Mouse (Mus musculus) lung, postnatal 10 days (tissue): ENCODE measurements around the gene Ostn.
"Not testable (repeated sequence)": the region's sequence is repeated elsewhere in the genome, so short reads cannot be mapped to it uniquely, and the experiment has no call there.

Source experiments
- DNase-seq: peaks from one replicate; pipeline ENCODE4 v3.0.0; 2021

The Ostn gene

GRCm38 (mm10) chr16:27307189-27307588 is at the start of gene Ostn:
Gene Ostn, plus strand, starts transcription at chr16:27307489.
- DNase-seq: not testable (repeated sequence)

- no peak for DNase-seq
Observed at GRCm38 (mm10) chr16:27268748-27269147, 38.5 kb upstream of the Ostn start.

GRCm38 (mm10) chr16:27287410-27287809 is 19.9 kb upstream of the Ostn start:
- no peak for DNase-seq

GRCm38 (mm10) chr16:27296508-27296907 is 10.8 kb upstream of the Ostn start:
- no peak for DNase-seq

GRCm38 (mm10) chr16:27296929-27297328 is 10.4 kb upstream of the Ostn start:
- DNase-seq: no peak

GRCm38 (mm10) chr16:27319099-27319498 is 11.8 kb downstream of the Ostn start:
- DNase-seq: no peak

- DNase-seq: no peak
Observed at GRCm38 (mm10) chr16:27322047-27322446, 14.8 kb downstream of the Ostn start.

- DNase-seq: no peak
Observed at GRCm38 (mm10) chr16:27326463-27326862, 19.2 kb downstream of the Ostn start.

GRCm38 (mm10) chr16:27347521-27347920 is 40.2 kb downstream of the Ostn start:
- DNase-seq: no peak

GRCm38 (mm10) chr16:27348359-27348758 is 41.1 kb downstream of the Ostn start:
- no peak for DNase-seq

- DNase-seq: no peak
Observed at GRCm38 (mm10) chr16:27349235-27349634, 41.9 kb downstream of the Ostn start.

GRCm38 (mm10) chr16:27349878-27350532 is 42.7 kb downstream of the Ostn start:
- no peak for DNase-seq

- DNase-seq: no peak
Observed at GRCm38 (mm10) chr16:27354464-27354863, 47.2 kb downstream of the Ostn start.

- no peak for DNase-seq
Observed at GRCm38 (mm10) chr16:27360059-27360458, 52.8 kb downstream of the Ostn start.

- no peak for DNase-seq
Observed at GRCm38 (mm10) chr16:27370191-27370590, 62.9 kb downstream of the Ostn start, which contains the start of gene Uts2b. Gene Uts2b, minus strand, starts transcription at chr16:27370239.

GRCm38 (mm10) chr16:27370700-27371099 is 63.4 kb downstream of the Ostn start:
- no peak for DNase-seq

- no peak for DNase-seq
Observed at GRCm38 (mm10) chr16:27374139-27374538, 66.8 kb downstream of the Ostn start.

GRCm38 (mm10) chr16:27375318-27375717 is 68.0 kb downstream of the Ostn start:
- no peak for DNase-seq

- DNase-seq: no peak
Observed at GRCm38 (mm10) chr16:27376556-27376955, 69.3 kb downstream of the Ostn start.

GRCm38 (mm10) chr16:27382217-27382616 is 74.9 kb downstream of the Ostn start:
- DNase-seq: no peak

GRCm38 (mm10) chr16:27384893-27385603 is 77.8 kb downstream of the Ostn start:
- no peak for DNase-seq

GRCm38 (mm10) chr16:27385649-27386048 is 78.4 kb downstream of the Ostn start:
- no peak for DNase-seq

GRCm38 (mm10) chr16:27386850-27387407 is 79.6 kb downstream of the Ostn start:
- no peak for DNase-seq
